ENCODE assay signal across 8 mouse cellular contexts in the genomic region with DNA sequence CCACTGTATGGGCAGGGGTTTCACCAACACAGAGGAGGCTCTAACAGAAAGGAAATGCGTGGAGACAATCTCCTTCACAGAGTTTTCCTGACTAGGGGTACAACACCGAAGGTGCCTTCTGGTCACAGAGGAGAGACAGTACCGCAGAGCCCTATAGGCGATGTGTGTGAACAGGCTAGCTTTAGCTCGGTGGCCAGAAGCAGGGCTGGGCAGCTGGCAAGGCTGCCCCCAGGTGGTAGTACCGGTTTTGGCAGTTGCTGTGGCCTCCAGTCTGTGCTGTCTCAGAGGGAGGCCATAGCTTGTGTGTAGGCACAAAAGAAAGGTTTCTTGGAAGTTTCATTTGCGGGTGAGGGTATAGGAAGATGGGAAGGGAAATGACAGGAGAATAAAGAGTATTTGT. TPM values are rescaled to one million over a fixed set of nuclear protein-coding genes. Genes with fewer than 3 reads are reported as not detected.
DNase-seq lines count a peak whose midpoint lies in the region; ATAC-seq lines count a peak whose summit lies in the region.

No protein-coding gene starts in this region.

- no peaks in the 10 kb centered on the region for H3K9me3 ChIP-seq in heart, embryonic 13.5 days
- H3K9me3 ChIP-seq in kidney, embryonic 16.5 days (ENCODE audit: low read length), result no peaks in the 10 kb centered on the region

- peak overlapping the region; percentile 3; the same call in 1 of the 2 replicates for H3K4me2 ChIP-seq in heart, embryonic 13.5 days
- H3K4me2 ChIP-seq in kidney, embryonic 16.5 days (replicated peaks; ENCODE audit: low read depth, low read length), result no peak overlapping the region

- no peak overlapping the region for H3K4me3 ChIP-seq in heart, embryonic 13.5 days
- no peak overlapping the region for H3K4me3 ChIP-seq in kidney, embryonic 16.5 days (ENCODE audit: low read length)

- 9% methylated on average over 7 of the region's 7 CpGs for WGBS in heart, embryonic 13.5 days
- WGBS in kidney, embryonic 16.5 days, result 12% methylated on average over 7 of the region's 7 CpGs

- no peak for DNase-seq in frontal cortex, postnatal 14 days (ENCODE audit: low spot score in 2 of 2)
- DNase-seq in ZHBTc4 (ENCODE audit: low read depth, low spot score), result peak; percentile 86
- DNase-seq in lung, postnatal 25 days (ENCODE audit: low spot score), result peak; percentile 77
- peak; percentile 56 to 74 for DNase-seq in spleen, adult 18-20 months

- peaks cover 14% of the 10 kb centered on the region; the same call in 1 of the 2 replicates for H3K4me1 ChIP-seq in heart, embryonic 13.5 days
- H3K4me1 ChIP-seq in kidney, embryonic 16.5 days (ENCODE audit: insufficient read depth, low read length), result no peaks in the 10 kb centered on the region

- ATAC-seq in frontal cortex, adult (ENCODE audit: low TSS enrichment), result peak; percentile 93
- peak; percentile 92 for ATAC-seq in common myeloid progenitor, adult 5-6 weeks (replicated peaks; ENCODE audit: low read depth, poor library complexity, severe bottlenecking)
- ATAC-seq in heart, embryonic 13.5 days (ENCODE audit: extremely low read depth, insufficient number of reproducible peaks, low FRiP score, low TSS enrichment), result peak; percentile 66; the same call in 1 of the 2 replicates
- peak; percentile 86 for ATAC-seq in kidney, embryonic 16.5 days (ENCODE audit: low FRiP score, low TSS enrichment)

- H3K27ac ChIP-seq in heart, embryonic 13.5 days (replicated peaks), result no peak overlapping the region
- no peak overlapping the region for H3K27ac ChIP-seq in kidney, embryonic 16.5 days (ENCODE audit: low read length)

- H3K36me3 ChIP-seq in heart, embryonic 13.5 days, result no peaks in the 10 kb centered on the region
- H3K36me3 ChIP-seq in kidney, embryonic 16.5 days (ENCODE audit: insufficient read depth, low read length), result no peaks in the 10 kb centered on the region

- H3K9ac ChIP-seq in heart, embryonic 13.5 days, result no peak overlapping the region
- no peak overlapping the region for H3K9ac ChIP-seq in kidney, embryonic 16.5 days (replicated peaks; ENCODE audit: low read length)

- peaks cover 56% of the 10 kb centered on the region for H3K27me3 ChIP-seq in heart, embryonic 13.5 days (replicated peaks)
- H3K27me3 ChIP-seq in kidney, embryonic 16.5 days (ENCODE audit: insufficient read depth, low read length), result 0 out of 2 replicates have a peak, but pooled peaks cover 4% of the 10 kb centered on the region

RNA-seq across cellular contexts. Expression of a gene that starts 10.8 kb away (rescaled TPM):
- 58.6 and 63.7 TPM in 2 replicates for total RNA-seq in common myeloid progenitor, adult 5-6 weeks (2017)
- polyA plus RNA-seq in heart, embryonic 13.5 days (2015; fragmentation: Nextera tagmentation; extraction: Ambion mirVana), result 34.8 and 38.0 TPM in 2 replicates
- 102 and 107 TPM in 2 replicates for polyA plus RNA-seq in kidney, embryonic 16.5 days (2015; fragmentation: Nextera tagmentation; extraction: Ambion mirVana)

RNA-seq across cellular contexts. Expression of a gene that starts 24.0 kb away (rescaled TPM):
- not detected in 2 replicates for total RNA-seq in common myeloid progenitor, adult 5-6 weeks (2017)
- polyA plus RNA-seq in heart, embryonic 13.5 days (2015; fragmentation: Nextera tagmentation; extraction: Ambion mirVana), result not detected in 2 replicates
- polyA plus RNA-seq in kidney, embryonic 16.5 days (2015; fragmentation: Nextera tagmentation; extraction: Ambion mirVana), result not detected in 2 replicates

RNA-seq across cellular contexts. Expression of a gene that starts 27.7 kb away (rescaled TPM):
- 14.4 and 37.0 TPM in 2 replicates for total RNA-seq in common myeloid progenitor, adult 5-6 weeks (2017)
- polyA plus RNA-seq in heart, embryonic 13.5 days (2015; fragmentation: Nextera tagmentation; extraction: Ambion mirVana), result 27.5 and 29.8 TPM in 2 replicates
- 40.7 and 44.8 TPM in 2 replicates for polyA plus RNA-seq in kidney, embryonic 16.5 days (2015; fragmentation: Nextera tagmentation; extraction: Ambion mirVana)

RNA-seq across cellular contexts. Expression of a gene that starts 40.4 kb away (rescaled TPM):
- not detected in 2 replicates for total RNA-seq in common myeloid progenitor, adult 5-6 weeks (2017)
- not detected in 2 replicates for polyA plus RNA-seq in heart, embryonic 13.5 days (2015; fragmentation: Nextera tagmentation; extraction: Ambion mirVana)
- polyA plus RNA-seq in kidney, embryonic 16.5 days (2015; fragmentation: Nextera tagmentation; extraction: Ambion mirVana), result not detected in 2 replicates

RNA-seq across cellular contexts. Expression of a gene that starts 40.5 kb away (rescaled TPM):
- 29.4 and 43.8 TPM in 2 replicates for total RNA-seq in common myeloid progenitor, adult 5-6 weeks (2017)
- polyA plus RNA-seq in heart, embryonic 13.5 days (2015; fragmentation: Nextera tagmentation; extraction: Ambion mirVana), result 47.8 and 48.4 TPM in 2 replicates
- 103 and 107 TPM in 2 replicates for polyA plus RNA-seq in kidney, embryonic 16.5 days (2015; fragmentation: Nextera tagmentation; extraction: Ambion mirVana)

Comparison
In these comparisons a context has a peak if more than half of its experiments do, and no peak if none do; other contexts are left out.
1. DNase-seq: peak in ZHBTc4 (single experiment), lung, postnatal 25 days (single experiment) and spleen, adult 18-20 months (2 of 2); none in frontal cortex, postnatal 14 days (0 of 2).
2. Peak in every context shown above with its lines, with median percentiles within 50 percentile points of each other: ATAC-seq.